Comparison of ENCODE assay signal across 8 mouse cellular contexts in genomic region chr9:58539886-58540285, GRCm38 (mm10). TPM values are rescaled to one million over a fixed set of nuclear protein-coding genes. Genes with fewer than 3 reads are reported as not detected.
A peak's percentile ranks its signal among the peaks of the same experiment; 100 is the strongest.
DNase-seq lines count a peak whose midpoint lies in the region; ATAC-seq and TF ChIP-seq lines count a peak whose summit lies in the region.

No protein-coding gene starts in this region.

- H3K27me3 ChIP-seq in embryonic facial prominence, embryonic 10.5 days (replicated peaks; ENCODE audit: low read depth, poor library complexity, severe bottlenecking) = no peaks in the 10 kb centered on the region
- H3K27me3 ChIP-seq in intestine, postnatal 0 days (replicated peaks; ENCODE audit: control insufficient read depth, insufficient read depth, low read length) = no peaks in the 10 kb centered on the region
- no peaks in the 10 kb centered on the region for H3K27me3 ChIP-seq in spleen, adult 2 months (ENCODE audit: control insufficient read depth, insufficient read depth, low read length)

- H3K9ac ChIP-seq in intestine, postnatal 0 days (ENCODE audit: low read depth, low read length) = no peak overlapping the region

- no peak for ATAC-seq in intestine, postnatal 0 days

- H3K4me2 ChIP-seq in intestine, postnatal 0 days (replicated peaks; ENCODE audit: low read depth) = no peak overlapping the region

- WGBS in embryonic facial prominence, embryonic 10.5 days = 53% methylated on average over 5 of the region's 5 CpGs
- 45% methylated on average over 5 of the region's 5 CpGs for WGBS in intestine, postnatal 0 days
- 50% methylated on average over 5 of the region's 5 CpGs for WGBS in spleen, adult 2 months

- peak; percentile 53 for DNase-seq in gastrocnemius, adult 2 months
- no peak for DNase-seq in gastrocnemius, postnatal 14 days
- peak; percentile 82 for DNase-seq in 416B (ENCODE audit: low read depth)
- peak; percentile 66 for DNase-seq in adrenal gland, postnatal 10 days
- DNase-seq in embryonic facial prominence, embryonic 10.5 days (ENCODE audit: low spot score) = peak; percentile 59
- peak; percentile 72 for DNase-seq in lung, postnatal 36 days
- peak; percentile 37 to 50 for DNase-seq in spleen, adult 2 months (ENCODE audit: low read depth in 1 of 2, low spot score in 2 of 2)

- peak; percentile 96 for TF ChIP-seq CTCF in gastrocnemius, adult 2 months (IDR thresholded peaks at IDR 0.05)
- peak; percentile 99 for TF ChIP-seq CTCF in intestine, postnatal 0 days (IDR thresholded peaks at IDR 0.05; ENCODE audit: low read depth)
- peak; percentile 75; the same call in 1 of the 2 replicates for TF ChIP-seq CTCF in spleen, adult 2 months (IDR thresholded peaks at IDR 0.05; ENCODE audit: extremely low read depth, insufficient read depth, insufficient read length, insufficient replicate concordance)

- intact Hi-C loops in gastrocnemius, adult 2 months (cut with DNase I) = loop anchor here (1.0 to 10.0 kb wide), 2 partner anchors 38 to 335 kb away; no protein-coding TSS in a partner anchor
- intact Hi-C loops in gastrocnemius, postnatal 14 days (cut with DNase I; ENCODE audit: low total_unique reads) = loop anchor here (5.0 kb wide), 2 partner anchors 37 to 112 kb away; no protein-coding TSS in a partner anchor

- H3K9me3 ChIP-seq in embryonic facial prominence, embryonic 10.5 days = no peaks in the 10 kb centered on the region
- H3K9me3 ChIP-seq in intestine, postnatal 0 days (ENCODE audit: control insufficient read depth) = no peaks in the 10 kb centered on the region

- no peak for TF ChIP-seq POLR2A in spleen, adult 2 months (IDR thresholded peaks at IDR 0.05; ENCODE audit: low read depth, low read length)

- H3K4me3 ChIP-seq in gastrocnemius, adult 2 months = no peak overlapping the region
- no peak overlapping the region for H3K4me3 ChIP-seq in embryonic facial prominence, embryonic 10.5 days
- H3K4me3 ChIP-seq in intestine, postnatal 0 days (ENCODE audit: low read depth, low read length) = no peak overlapping the region
- H3K4me3 ChIP-seq in spleen, adult 2 months (ENCODE audit: extremely low read depth, insufficient read depth, insufficient read length) = no peak overlapping the region

- peaks cover 57% of the 10 kb centered on the region for H3K36me3 ChIP-seq in embryonic facial prominence, embryonic 10.5 days (replicated peaks)
- H3K36me3 ChIP-seq in intestine, postnatal 0 days (ENCODE audit: control insufficient read depth, insufficient read depth) = no peaks in the 10 kb centered on the region
- no peaks in the 10 kb centered on the region for H3K36me3 ChIP-seq in spleen, adult 2 months (ENCODE audit: control insufficient read depth, insufficient read depth, low read length)

- no peak overlapping the region for H3K27ac ChIP-seq in gastrocnemius, adult 2 months
- H3K27ac ChIP-seq in embryonic facial prominence, embryonic 10.5 days (replicated peaks) = no peak overlapping the region
- H3K27ac ChIP-seq in intestine, postnatal 0 days (ENCODE audit: low read depth, low read length) = no peak overlapping the region
- no peak overlapping the region for H3K27ac ChIP-seq in spleen, adult 2 months (ENCODE audit: insufficient read depth, low read length)

- H3K4me1 ChIP-seq in embryonic facial prominence, embryonic 10.5 days = peaks cover 14% of the 10 kb centered on the region
- no peaks in the 10 kb centered on the region for H3K4me1 ChIP-seq in intestine, postnatal 0 days (replicated peaks; ENCODE audit: control insufficient read depth, insufficient read depth, low read length)
- peaks cover 32% of the 10 kb centered on the region for H3K4me1 ChIP-seq in spleen, adult 2 months (ENCODE audit: control insufficient read depth, insufficient read depth, insufficient read length)

RNA-seq across cellular contexts. Expression of gene Cd276, which starts 15.4 kb away (rescaled TPM):
- total RNA-seq in gastrocnemius, adult 2 months (2021) = 10 to 100 TPM in 1 of 2 experiments, 1 to 10 TPM in 1; 9.2 to 10.2 TPM
- total RNA-seq in gastrocnemius, postnatal 14 days (2021) = 10 to 100 TPM; 15.6 to 25.1 TPM
- 10 to 100 TPM; 16.2 to 20.9 TPM for total RNA-seq in adrenal gland, postnatal 10 days (2021)
- 47.8 and 49.7 TPM in 2 replicates for polyA plus RNA-seq in embryonic facial prominence, embryonic 10.5 days (2016; fragmentation: Nextera tagmentation; extraction: Ambion mirVana)
- polyA plus RNA-seq in intestine, postnatal 0 days (2015; fragmentation: Nextera tagmentation; extraction: Ambion mirVana) = 5.6 and 6.2 TPM in 2 replicates
- polyA plus RNA-seq in spleen, adult 2 months (2012; rRNA removed) = 2.4 and 3.1 TPM in 2 replicates

RNA-seq across cellular contexts. Expression of gene Nptn, which starts 42.2 kb away (rescaled TPM):
- 100 to 1,000 TPM; 102 to 114 TPM for total RNA-seq in gastrocnemius, adult 2 months (2021)
- 100 to 1,000 TPM in 1 of 2 experiments, 10 to 100 TPM in 1; 91.0 to 101 TPM for total RNA-seq in gastrocnemius, postnatal 14 days (2021)
- total RNA-seq in adrenal gland, postnatal 10 days (2021) = 100 to 1,000 TPM; 172 to 178 TPM
- 51.3 and 53.5 TPM in 2 replicates for polyA plus RNA-seq in embryonic facial prominence, embryonic 10.5 days (2016; fragmentation: Nextera tagmentation; extraction: Ambion mirVana)
- 145 and 153 TPM in 2 replicates for polyA plus RNA-seq in intestine, postnatal 0 days (2015; fragmentation: Nextera tagmentation; extraction: Ambion mirVana)
- polyA plus RNA-seq in spleen, adult 2 months (2012; rRNA removed) = 208 and 221 TPM in 2 replicates

RNA-seq across cellular contexts. Expression of gene Insyn1, which starts 51.5 kb away (rescaled TPM):
- 10 to 100 TPM; 17.3 to 20.1 TPM for total RNA-seq in gastrocnemius, adult 2 months (2021)
- 1 to 10 TPM; 6.4 to 7.1 TPM for total RNA-seq in gastrocnemius, postnatal 14 days (2021)
- total RNA-seq in adrenal gland, postnatal 10 days (2021) = 10 to 100 TPM in 1 of 2 experiments, 1 to 10 TPM in 1; 9.6 to 10.7 TPM
- 0.85 and 1.1 TPM in 2 replicates for polyA plus RNA-seq in embryonic facial prominence, embryonic 10.5 days (2016; fragmentation: Nextera tagmentation; extraction: Ambion mirVana)
- 0.25 and 0.37 TPM in 2 replicates for polyA plus RNA-seq in intestine, postnatal 0 days (2015; fragmentation: Nextera tagmentation; extraction: Ambion mirVana)
- 1.1 and 1.2 TPM in 2 replicates for polyA plus RNA-seq in spleen, adult 2 months (2012; rRNA removed)
